Mouse (Mus musculus): Measurements from ENCODE around the gene Trim65. TPM values are rescaled to one million over a fixed set of nuclear protein-coding genes. Genes with fewer than 3 reads are reported as not detected.

The Trim65 gene
- polyA plus RNA-seq, 1 experiment from 2014 or later: 2.2 TPM

GRCm38 (mm10) chr11:116133497-116133896 lies 2.6 kb upstream of the Trim65 start:
- no peak overlapping the region for H3K4me2 ChIP-seq (ENCODE audit: low read depth, severe bottlenecking)
- DNase-seq (ENCODE audit: low spot score): no peak
- H3K4me1 ChIP-seq (ENCODE audit: control insufficient read depth, insufficient read depth, low read length): peaks cover 15% of the 10 kb centered on the region
- H3K27ac ChIP-seq (replicated peaks; ENCODE audit: low read depth, low read length): no peak overlapping the region
- H3K36me3 ChIP-seq (ENCODE audit: control insufficient read depth, insufficient read depth, low read length): peaks cover 8% of the 10 kb centered on the region; the same call in 1 of the 2 replicates
- no peak for ATAC-seq (ENCODE audit: insufficient number of reproducible peaks, low FRiP score, low TSS enrichment, low read depth)
- no peaks in the 10 kb centered on the region for H3K9me3 ChIP-seq (ENCODE audit: control insufficient read depth, low read length)
- no peaks in the 10 kb centered on the region for H3K27me3 ChIP-seq (ENCODE audit: control insufficient read depth, insufficient read depth, low read length)
- H3K4me3 ChIP-seq (ENCODE audit: low read depth, low read length): no peak overlapping the region
- WGBS: 54% methylated on average over 5 of the region's 5 CpGs
- no peak overlapping the region for H3K9ac ChIP-seq (ENCODE audit: low read length)

DNA sequence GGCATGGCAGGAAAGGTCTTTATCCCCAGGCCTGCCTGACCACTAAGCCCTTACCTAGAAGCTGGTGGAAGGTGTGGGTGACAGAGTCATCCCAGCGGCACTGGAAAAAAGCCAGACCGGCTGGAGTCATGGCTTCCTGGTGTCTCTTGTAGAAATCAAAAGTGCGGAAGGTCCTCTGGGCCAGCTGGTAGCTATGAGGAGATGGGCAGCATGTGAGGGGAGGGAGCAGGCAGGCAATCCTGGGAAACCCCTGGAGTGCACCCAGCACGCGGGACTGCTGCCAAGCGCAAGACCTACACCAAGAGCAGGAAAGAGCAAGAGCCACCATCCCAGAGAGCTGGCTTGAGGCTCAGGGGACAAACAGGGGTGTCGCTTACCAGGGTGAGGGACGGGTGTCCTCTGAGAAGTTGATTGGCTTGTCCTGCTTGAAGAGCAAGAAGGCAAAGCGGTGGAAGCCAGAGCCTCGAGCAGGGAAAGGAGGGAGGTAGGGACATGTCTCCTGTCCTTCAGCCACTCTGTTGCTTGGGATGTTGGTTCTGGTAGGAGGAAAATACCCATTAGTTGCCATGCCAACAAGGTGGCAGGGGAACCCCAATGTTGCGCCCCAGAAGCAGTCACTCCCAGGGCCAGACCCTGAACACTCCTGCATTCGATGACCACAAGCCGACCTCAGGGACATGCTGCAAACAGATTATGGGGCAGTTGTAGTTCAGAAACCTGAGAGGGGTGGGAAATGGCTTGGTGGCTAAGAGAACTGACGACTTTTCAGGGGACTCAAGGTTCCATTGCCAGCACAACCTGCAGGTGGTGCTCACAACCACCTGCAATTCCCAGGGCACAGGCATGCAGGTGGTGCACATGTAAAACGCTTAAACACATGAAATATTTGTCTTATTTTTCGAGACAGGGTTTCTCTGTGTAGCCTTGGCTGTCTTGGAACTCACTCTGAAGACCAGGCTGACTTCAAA lies 1.7 kb upstream of the Trim65 start:
- H3K4me3 ChIP-seq (ENCODE audit: low read depth, low read length): no peak overlapping the region
- H3K4me2 ChIP-seq (ENCODE audit: low read depth, severe bottlenecking): no peak overlapping the region
- DNase-seq (ENCODE audit: low spot score): no peak
- no peak for ATAC-seq (ENCODE audit: insufficient number of reproducible peaks, low FRiP score, low TSS enrichment, low read depth)
- peaks cover 8% of the 10 kb centered on the region; the same call in 1 of the 2 replicates for H3K36me3 ChIP-seq (ENCODE audit: control insufficient read depth, insufficient read depth, low read length)
- H3K4me1 ChIP-seq (ENCODE audit: control insufficient read depth, insufficient read depth, low read length): peaks cover 17% of the 10 kb centered on the region
- no peak overlapping the region for H3K9ac ChIP-seq (ENCODE audit: low read length)
- no peak overlapping the region for H3K27ac ChIP-seq (replicated peaks; ENCODE audit: low read depth, low read length)
- no peaks in the 10 kb centered on the region for H3K27me3 ChIP-seq (ENCODE audit: control insufficient read depth, insufficient read depth, low read length)
- WGBS: 84% methylated on average over 16 of the region's 16 CpGs
- no peaks in the 10 kb centered on the region for H3K9me3 ChIP-seq (ENCODE audit: control insufficient read depth, low read length)

DNA sequence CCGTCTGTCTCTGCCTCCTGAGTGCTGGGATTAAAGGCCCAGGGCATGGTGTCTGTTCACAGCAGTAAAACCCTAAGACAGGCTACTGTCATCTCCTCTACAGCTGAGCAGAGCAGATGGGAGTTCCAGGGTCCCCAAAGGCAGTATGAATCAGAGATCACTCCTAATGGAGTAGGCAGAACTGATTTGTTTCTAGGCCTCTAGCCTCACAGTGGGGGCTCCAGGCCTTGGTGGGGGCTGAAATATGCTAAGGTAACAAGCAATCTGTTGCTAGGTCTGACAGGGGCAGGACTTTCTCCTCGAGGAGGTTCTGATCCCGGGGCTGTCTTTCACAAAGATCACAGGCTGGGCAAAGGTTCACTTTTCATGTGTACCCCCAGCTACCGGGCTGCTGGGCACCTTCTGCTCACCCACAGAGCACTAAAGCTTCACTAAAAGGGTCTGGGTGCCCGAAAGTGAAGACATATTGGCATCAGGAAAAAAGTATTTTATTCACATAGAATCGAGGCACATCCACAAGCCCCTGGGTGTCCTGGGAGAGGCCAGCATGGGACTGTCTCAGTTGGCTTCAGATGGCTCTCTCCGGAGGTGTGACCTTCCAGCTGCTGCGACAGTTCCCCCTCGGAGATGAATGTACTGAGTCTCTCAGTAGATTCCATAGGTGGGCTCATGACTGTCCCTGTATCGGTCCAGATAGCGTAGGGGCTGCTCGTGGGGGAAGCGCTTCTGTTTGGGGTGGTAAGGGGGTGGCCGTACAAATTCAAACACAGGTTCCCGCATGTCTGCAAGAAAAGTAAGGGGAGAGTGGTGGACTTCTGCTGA lies 632 bp upstream of the Trim65 start:
- 84% methylated on average over 15 of the region's 15 CpGs for WGBS
- ATAC-seq (ENCODE audit: insufficient number of reproducible peaks, low FRiP score, low TSS enrichment, low read depth) (no peak), DNase-seq (ENCODE audit: low spot score) (no peak)
- H3K9ac ChIP-seq (ENCODE audit: low read length): 0 out of 2 replicates have a peak overlapping the region, but pooled peaks have one; percentile 32
- peak overlapping the region; percentile 80; the same call in 1 of the 2 replicates for H3K4me2 ChIP-seq (ENCODE audit: low read depth, severe bottlenecking)
- no peaks in the 10 kb centered on the region for H3K9me3 ChIP-seq (ENCODE audit: control insufficient read depth, low read length)
- H3K27me3 ChIP-seq (ENCODE audit: control insufficient read depth, insufficient read depth, low read length): no peaks in the 10 kb centered on the region
- H3K36me3 ChIP-seq (ENCODE audit: control insufficient read depth, insufficient read depth, low read length): peaks cover 8% of the 10 kb centered on the region; the same call in 1 of the 2 replicates
- peaks cover 22% of the 10 kb centered on the region for H3K4me1 ChIP-seq (ENCODE audit: control insufficient read depth, insufficient read depth, low read length)
- no peak overlapping the region for H3K27ac ChIP-seq (replicated peaks; ENCODE audit: low read depth, low read length)
- H3K4me3 ChIP-seq (ENCODE audit: low read depth, low read length): peak overlapping the region; percentile 46

GRCm38 (mm10) chr11:116129993-116130487 lies 888 bp downstream of the Trim65 start:
- H3K9me3 ChIP-seq (ENCODE audit: control insufficient read depth, low read length): no peaks in the 10 kb centered on the region
- DNase-seq (ENCODE audit: low spot score): no peak
- ATAC-seq (ENCODE audit: insufficient number of reproducible peaks, low FRiP score, low TSS enrichment, low read depth): no peak; the same call in 1 of the 2 replicates
- no peak overlapping the region for H3K27ac ChIP-seq (replicated peaks; ENCODE audit: low read depth, low read length)
- peaks cover 7% of the 10 kb centered on the region; the same call in 1 of the 2 replicates for H3K36me3 ChIP-seq (ENCODE audit: control insufficient read depth, insufficient read depth, low read length)
- H3K4me2 ChIP-seq (ENCODE audit: low read depth, severe bottlenecking): peak overlapping the region; percentile 80
- H3K4me1 ChIP-seq (ENCODE audit: control insufficient read depth, insufficient read depth, low read length): peaks cover 22% of the 10 kb centered on the region
- peak overlapping the region; percentile 76 for H3K9ac ChIP-seq (ENCODE audit: low read length)
- H3K27me3 ChIP-seq (ENCODE audit: control insufficient read depth, insufficient read depth, low read length): no peaks in the 10 kb centered on the region
- H3K4me3 ChIP-seq (ENCODE audit: low read depth, low read length): peak overlapping the region; percentile 46
- WGBS: 48% methylated on average over 8 of the region's 8 CpGs

- Histone ChIP-seq H3K4me3 (ENCODE audit: low read depth, low read length) (no peak overlapping the region), H3K9me3 (ENCODE audit: control insufficient read depth, low read length) (no peaks in the 10 kb centered on the region), H3K9ac (ENCODE audit: low read length) (no peak overlapping the region), H3K36me3 (ENCODE audit: control insufficient read depth, insufficient read depth, low read length) (peaks cover 3% of the 10 kb centered on the region; the same call in 1 of the 2 replicates), H3K27ac (replicated peaks; ENCODE audit: low read depth, low read length) (no peak overlapping the region), H3K4me1 (ENCODE audit: control insufficient read depth, insufficient read depth, low read length) (peaks cover 22% of the 10 kb centered on the region), H3K4me2 (ENCODE audit: low read depth, severe bottlenecking) (no peak overlapping the region), H3K27me3 (ENCODE audit: control insufficient read depth, insufficient read depth, low read length) (no peaks in the 10 kb centered on the region)
- WGBS: 81% methylated on average over 9 of the region's 9 CpGs
- ATAC-seq (ENCODE audit: insufficient number of reproducible peaks, low FRiP score, low TSS enrichment, low read depth) (no peak), DNase-seq (ENCODE audit: low spot score) (no peak)
Observed at GRCm38 (mm10) chr11:116129091-116129790, 1.7 kb downstream of the Trim65 start.

DNA sequence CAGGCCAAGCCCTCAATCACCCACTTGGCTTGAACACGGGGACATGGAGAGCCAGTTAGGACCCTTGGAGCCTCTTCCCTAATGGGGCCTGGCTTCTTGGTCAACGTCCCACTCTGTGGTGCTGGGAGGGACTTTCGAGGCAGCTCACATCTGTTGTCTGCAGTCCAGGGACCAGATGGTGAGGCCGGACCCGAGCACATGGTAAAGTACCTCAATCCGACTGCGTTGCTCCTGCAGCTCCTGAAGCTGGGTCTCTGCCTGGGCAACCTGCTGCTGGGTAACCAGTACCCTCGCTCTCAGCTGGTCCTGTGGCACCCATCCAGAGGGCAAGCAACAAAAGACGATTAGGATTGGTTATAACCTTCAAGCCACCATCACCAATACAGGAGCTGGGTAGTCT lies 2.9 kb downstream of the Trim65 start:
- Histone ChIP-seq H3K4me1 (ENCODE audit: control insufficient read depth, insufficient read depth, low read length) (peaks cover 22% of the 10 kb centered on the region), H3K36me3 (ENCODE audit: control insufficient read depth, insufficient read depth, low read length) (no peaks in the 10 kb centered on the region; the same call in 1 of the 2 replicates), H3K9me3 (ENCODE audit: control insufficient read depth, low read length) (no peaks in the 10 kb centered on the region), H3K4me2 (ENCODE audit: low read depth, severe bottlenecking) (no peak overlapping the region; the same call in 1 of the 2 replicates), H3K9ac (ENCODE audit: low read length) (peak overlapping the region; percentile 53; the same call in 1 of the 2 replicates), H3K27ac (replicated peaks; ENCODE audit: low read depth, low read length) (no peak overlapping the region), H3K4me3 (ENCODE audit: low read depth, low read length) (no peak overlapping the region), H3K27me3 (ENCODE audit: control insufficient read depth, insufficient read depth, low read length) (no peaks in the 10 kb centered on the region)
- WGBS: 78% methylated on average over 9 of the region's 9 CpGs
- DNase-seq (ENCODE audit: low spot score) (no peak), ATAC-seq (ENCODE audit: insufficient number of reproducible peaks, low FRiP score, low TSS enrichment, low read depth) (no peak)

- no peaks in the 10 kb centered on the region for H3K9me3 ChIP-seq (ENCODE audit: control insufficient read depth, low read length)
- H3K4me3 ChIP-seq (ENCODE audit: low read depth, low read length): peak within 1 kb of the TSS; percentile 20
- DNase-seq (ENCODE audit: low spot score) (peak; percentile 84), ATAC-seq (ENCODE audit: insufficient number of reproducible peaks, low FRiP score, low TSS enrichment, low read depth) (peak; percentile 57; the same call in 1 of the 2 replicates)
- no peaks in the 10 kb centered on the region for H3K27me3 ChIP-seq (ENCODE audit: control insufficient read depth, insufficient read depth, low read length)
- H3K27ac ChIP-seq (replicated peaks; ENCODE audit: low read depth, low read length): no peak within 1 kb of the TSS
- peak within 1 kb of the TSS; percentile 39 for H3K4me2 ChIP-seq (ENCODE audit: low read depth, severe bottlenecking)
- 27% methylated on average over 23 of the region's 23 CpGs for WGBS
- H3K4me1 ChIP-seq (ENCODE audit: control insufficient read depth, insufficient read depth, low read length): peaks cover 22% of the 10 kb centered on the region
- peak within 1 kb of the TSS; percentile 53 for H3K9ac ChIP-seq (ENCODE audit: low read length)
- no peaks in the 10 kb centered on the region; the same call in 1 of the 2 replicates for H3K36me3 ChIP-seq (ENCODE audit: control insufficient read depth, insufficient read depth, low read length)
Observed at GRCm38 (mm10) chr11:116127156-116127980, 3.6 kb downstream of the Trim65 start, which contains the start of gene Trim47. Trim47 (minus strand) TSS chr11:116127210.

Measured in limb, embryonic 11.5 days (tissue).